Mouse (Mus musculus): Measurements from ENCODE around the gene Cdh13. TPM values are rescaled to one million over a fixed set of nuclear protein-coding genes. Genes with fewer than 3 reads are reported as not detected.
"Not testable (repeated sequence)": the region's sequence is repeated elsewhere in the genome, so short reads cannot be mapped to it uniquely, and the experiment has no call there.

Gene Cdh13
- polyA plus RNA-seq, 1 experiment from 2014 or later: 62.2 TPM

DNA sequence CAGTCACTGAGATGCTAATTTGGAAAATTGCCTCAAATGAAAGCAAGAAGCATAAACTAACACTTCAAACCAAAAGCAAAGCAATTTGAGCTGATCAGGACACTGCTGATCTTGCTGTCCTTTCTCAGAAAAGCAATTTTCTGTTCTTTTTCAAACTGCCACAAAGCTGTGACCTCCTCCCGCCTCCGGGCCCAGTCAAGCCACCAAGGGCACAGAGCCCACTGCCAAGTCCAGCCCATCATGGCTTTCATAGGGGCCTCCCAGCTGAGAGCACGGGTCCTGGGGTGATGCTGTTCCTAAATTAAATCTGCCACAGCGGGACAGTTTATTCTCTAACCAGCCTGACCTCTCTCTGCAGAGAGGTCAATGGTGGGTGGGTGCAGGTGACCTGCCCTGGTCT is 1056.0 kb downstream of the Cdh13 start:
- ATAC-seq: no peak
- in situ Hi-C loops (cut with MboI; ENCODE audit: low pct_unique_long_range_greater_than_20kb): no loop called here
- no peak for DNase-seq (ENCODE audit: low read depth, low spot score)
- POLR2A ChIA-PET: interaction anchor here (0.5 kb wide), 1 partner anchor 68 kb away, joined by 3 read pairs; no protein-coding TSS in a partner anchor
- TF ChIP-seq CTCF (IDR thresholded peaks at IDR 0.05): no peak
- H3K27me3 ChIP-seq: no peaks in the 10 kb centered on the region
- CTCF ChIA-PET: no interaction called here

DNA sequence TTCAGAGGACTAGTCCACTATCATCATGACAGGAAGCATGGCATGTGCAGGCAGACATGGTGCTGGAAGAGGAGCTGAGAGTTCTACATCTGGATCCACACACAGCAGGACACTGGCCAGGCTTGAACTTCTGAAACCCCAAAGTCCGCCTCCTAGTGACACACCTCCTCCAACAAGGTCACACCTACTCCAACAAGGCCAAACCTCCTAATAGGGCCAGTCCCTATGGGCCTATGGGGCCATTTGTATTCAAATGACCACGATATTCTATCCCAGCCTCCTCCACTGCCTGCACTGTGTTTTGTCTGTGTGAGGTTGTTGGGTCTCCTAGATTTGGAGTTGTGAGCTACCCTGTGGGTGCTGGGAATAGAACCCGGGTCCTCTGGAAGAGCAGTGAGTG is 1060.1 kb downstream of the Cdh13 start:
- no peak for DNase-seq (ENCODE audit: low read depth, low spot score)
- POLR2A ChIA-PET: no interaction called here
- in situ Hi-C loops (cut with MboI; ENCODE audit: low pct_unique_long_range_greater_than_20kb): no loop called here
- CTCF ChIA-PET: no interaction called here
- no peaks in the 10 kb centered on the region for H3K27me3 ChIP-seq
- TF ChIP-seq CTCF (IDR thresholded peaks at IDR 0.05): no peak
- ATAC-seq: no peak

DNA sequence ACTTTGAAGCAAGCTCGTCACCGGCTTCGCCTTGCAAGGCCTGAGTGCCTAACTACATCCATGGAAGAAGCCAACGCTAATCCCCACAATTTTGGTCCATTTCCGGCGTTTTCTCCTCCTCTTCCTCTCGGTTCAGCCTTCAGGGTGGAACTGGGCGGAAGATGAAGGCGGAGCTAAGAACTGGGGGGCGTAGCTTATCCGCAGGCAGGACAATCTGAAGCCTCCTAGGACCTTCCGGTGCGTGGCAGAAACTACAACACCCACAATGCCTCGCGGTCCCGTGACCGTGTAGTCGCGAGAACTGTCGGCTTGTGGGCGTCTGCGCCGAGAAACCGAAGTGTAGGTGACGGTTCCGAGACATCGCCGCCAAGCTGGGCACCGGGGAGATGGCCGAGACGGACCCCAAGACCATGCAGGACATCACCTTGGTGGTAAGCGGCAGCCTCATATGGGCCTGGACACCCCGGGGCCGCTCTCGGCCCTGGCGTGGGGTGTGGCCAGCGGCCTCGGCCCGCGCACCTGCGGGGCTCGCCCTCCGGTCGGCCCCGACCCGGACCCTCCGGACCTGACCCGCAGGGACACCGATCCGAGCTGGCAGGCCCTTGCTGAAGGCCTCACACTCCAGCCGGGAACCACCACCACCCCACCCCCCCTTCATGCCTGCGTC is 1060.8 kb downstream of the Cdh13 start, which contains the start of gene Hsbp1:
Hsbp1 (plus strand) TSS at position 299 of the 667 bp plus-strand sequence.
- no peaks in the 10 kb centered on the region for H3K27me3 ChIP-seq
- DNase-seq (ENCODE audit: low read depth, low spot score) (peak; percentile 88), ATAC-seq (peak; percentile 94)
- POLR2A ChIA-PET: no interaction called here
- in situ Hi-C loops (cut with MboI; ENCODE audit: low pct_unique_long_range_greater_than_20kb): no loop called here
- TF ChIP-seq CTCF (IDR thresholded peaks at IDR 0.05): no peak
- CTCF ChIA-PET: interaction anchor here (1.5 kb wide), 1 partner anchor 37 kb away, joined by 3 read pairs; no protein-coding TSS in a partner anchor

DNA sequence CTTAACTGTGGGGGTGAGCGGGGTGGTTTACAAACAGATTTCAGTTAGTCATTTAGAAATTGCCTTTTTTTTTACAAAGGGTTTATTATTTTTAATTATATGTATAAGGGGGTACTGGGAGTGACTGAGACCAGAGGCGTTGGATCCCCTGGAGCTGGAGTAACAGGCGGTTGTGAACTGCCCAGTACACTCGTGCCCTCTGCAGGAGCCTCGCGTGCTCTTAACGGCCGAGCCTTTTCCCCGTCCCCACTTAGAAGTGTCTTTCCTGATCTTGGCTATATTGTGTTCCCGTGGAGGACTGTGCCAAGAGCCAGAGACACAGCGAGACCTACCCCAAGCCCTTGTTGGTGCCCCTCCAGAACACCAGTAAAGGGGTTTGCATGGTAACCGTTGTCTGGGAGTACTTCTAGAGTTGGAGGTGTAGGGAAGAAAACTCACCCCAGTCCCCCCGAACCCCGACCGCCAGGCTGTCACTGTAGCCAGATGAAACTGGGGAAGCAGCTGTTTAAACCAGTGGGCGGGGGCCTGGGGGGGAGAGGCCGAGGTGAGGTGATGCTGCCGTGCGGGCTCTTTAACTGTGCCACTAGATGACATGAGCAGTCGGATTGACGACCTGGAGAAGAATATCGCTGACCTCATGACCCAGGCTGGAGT is 1061.6 kb downstream of the Cdh13 start:
- ChIA-PET POLR2A (no interaction called here), CTCF (interaction anchor here (1.0 to 1.5 kb wide), 2 partner anchors 12 to 36 kb away, joined by 3 to 5 read pairs; no protein-coding TSS in a partner anchor)
- in situ Hi-C loops (cut with MboI; ENCODE audit: low pct_unique_long_range_greater_than_20kb): no loop called here
- no peaks in the 10 kb centered on the region for H3K27me3 ChIP-seq
- no peak for TF ChIP-seq CTCF (IDR thresholded peaks at IDR 0.05)
- ATAC-seq (peak; percentile 25), DNase-seq (ENCODE audit: low read depth, low spot score) (no peak)

DNA sequence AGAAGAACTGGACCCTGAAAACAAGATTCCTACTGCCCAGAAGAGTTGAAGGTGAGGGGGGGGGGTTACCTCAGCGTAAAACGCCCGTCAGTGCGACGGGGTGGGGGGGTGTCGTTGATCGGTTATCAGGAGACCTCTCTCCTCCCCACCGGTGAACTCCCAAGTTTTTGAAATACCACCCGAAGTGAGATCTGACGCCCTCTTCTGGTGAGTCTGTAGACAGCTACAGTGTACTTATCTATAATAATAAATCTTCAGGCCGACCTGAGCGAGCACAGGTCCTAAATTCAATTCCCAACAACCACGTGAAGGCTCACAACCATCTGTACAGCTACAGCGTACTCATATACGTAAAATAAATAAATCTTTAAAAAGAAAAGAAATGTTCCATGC is 1062.1 kb downstream of the Cdh13 start:
- ATAC-seq (no peak), DNase-seq (ENCODE audit: low read depth, low spot score) (no peak)
- POLR2A ChIA-PET: no interaction called here
- CTCF ChIA-PET: interaction anchor here (0.7 to 1.5 kb wide), 3 partner anchors 12 to 35 kb away, joined by 3 to 5 read pairs (median 3); no protein-coding TSS in a partner anchor
- no peaks in the 10 kb centered on the region for H3K27me3 ChIP-seq
- no peak for TF ChIP-seq CTCF (IDR thresholded peaks at IDR 0.05)
- in situ Hi-C loops (cut with MboI; ENCODE audit: low pct_unique_long_range_greater_than_20kb): no loop called here

DNA sequence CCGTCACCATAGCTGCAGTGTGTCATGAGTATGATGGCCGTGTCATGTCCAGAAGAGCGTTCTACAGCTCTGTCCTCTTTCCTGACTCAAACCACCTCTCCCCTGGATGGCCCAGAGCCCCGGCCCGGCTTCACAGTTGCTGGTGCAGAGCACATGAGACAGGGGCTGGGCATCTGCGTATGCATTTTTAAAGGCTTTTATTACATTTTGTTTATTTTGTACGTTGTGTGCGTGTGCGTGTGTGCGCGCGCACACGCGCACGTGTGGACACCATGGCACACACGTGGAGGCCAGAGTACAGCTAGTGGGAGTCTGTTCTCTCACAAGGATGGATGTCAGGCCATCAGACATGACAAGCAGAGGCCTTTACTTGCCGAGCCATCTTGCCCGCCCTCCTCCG is 1068.1 kb downstream of the Cdh13 start:
- in situ Hi-C loops (cut with MboI; ENCODE audit: low pct_unique_long_range_greater_than_20kb): no loop called here
- ATAC-seq: no peak
- ChIA-PET POLR2A (no interaction called here), CTCF (interaction anchor here (1.1 to 1.5 kb wide), 2 partner anchors 10 to 33 kb away, joined by 3 to 4 read pairs; no protein-coding TSS in a partner anchor)
- DNase-seq (ENCODE audit: low read depth, low spot score): no peak
- no peak for TF ChIP-seq CTCF (IDR thresholded peaks at IDR 0.05)
- H3K27me3 ChIP-seq: no peaks in the 10 kb centered on the region

DNA sequence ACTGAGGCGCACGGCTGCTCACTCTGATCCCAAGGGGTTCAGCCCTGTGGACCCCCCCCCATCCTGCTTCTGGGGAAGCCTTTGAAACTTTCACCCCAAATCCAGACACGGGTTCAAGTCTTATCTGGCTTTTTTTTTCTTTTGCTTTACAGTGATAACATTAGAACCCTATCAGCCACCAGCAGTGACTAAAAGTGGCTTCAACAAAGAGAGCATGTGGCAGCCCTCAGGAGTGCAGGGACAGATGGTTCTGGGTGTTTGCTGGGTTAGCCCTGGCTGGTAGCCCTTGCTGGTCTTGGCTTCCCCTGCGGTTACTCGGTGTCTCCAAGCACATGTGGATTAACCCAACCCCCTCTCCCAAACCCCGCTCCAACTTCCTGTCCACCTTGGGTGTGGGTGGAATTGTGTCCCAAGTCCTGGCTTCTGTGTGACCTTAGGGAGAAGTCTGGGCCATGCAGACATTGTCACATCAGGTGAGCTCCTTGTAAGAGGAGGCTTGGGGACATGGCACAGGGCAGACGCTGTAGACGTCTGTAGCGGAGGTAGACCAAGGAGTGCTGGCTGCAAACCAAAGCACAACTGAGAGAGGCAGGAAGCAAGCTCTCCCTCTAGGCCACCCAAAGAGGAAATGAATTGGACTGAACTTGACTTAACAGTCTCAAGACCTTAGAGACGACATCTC is 1069.6 kb downstream of the Cdh13 start:
- H3K27me3 ChIP-seq: no peaks in the 10 kb centered on the region
- DNase-seq (ENCODE audit: low read depth, low spot score) (no peak), ATAC-seq (no peak)
- in situ Hi-C loops (cut with MboI; ENCODE audit: low pct_unique_long_range_greater_than_20kb): no loop called here
- ChIA-PET CTCF (interaction anchor here (0.9 kb wide), 2 partner anchors 11 to 12 kb away, joined by 3 read pairs; no protein-coding TSS in a partner anchor), POLR2A (no interaction called here)
- TF ChIP-seq CTCF (IDR thresholded peaks at IDR 0.05): no peak

DNA sequence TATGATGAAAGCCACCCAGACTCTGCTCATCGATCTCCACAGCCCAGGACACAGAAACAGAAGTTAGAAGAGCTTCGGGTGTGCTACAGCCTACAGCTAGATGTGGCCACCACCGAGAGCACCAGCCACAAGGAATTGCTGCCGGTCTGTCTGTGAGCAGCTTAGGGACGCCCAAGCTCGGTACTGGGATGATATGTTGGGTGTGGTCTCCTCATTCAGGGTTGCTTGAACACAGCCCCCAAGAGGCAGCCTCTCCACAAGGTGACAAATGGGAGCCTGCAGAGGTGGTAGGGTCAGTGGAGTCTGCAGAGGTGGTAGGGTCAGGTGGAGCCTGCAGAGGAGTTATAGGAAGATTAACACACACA is 1070.1 kb downstream of the Cdh13 start:
- DNase-seq (ENCODE audit: low read depth, low spot score): no peak
- CTCF ChIA-PET: interaction anchor here (0.9 kb wide), 2 partner anchors 10 to 12 kb away, joined by 3 read pairs; no protein-coding TSS in a partner anchor
- H3K27me3 ChIP-seq: no peaks in the 10 kb centered on the region
- no peak for ATAC-seq
- in situ Hi-C loops (cut with MboI; ENCODE audit: low pct_unique_long_range_greater_than_20kb): no loop called here
- TF ChIP-seq CTCF (IDR thresholded peaks at IDR 0.05): no peak
- POLR2A ChIA-PET: no interaction called here

DNA sequence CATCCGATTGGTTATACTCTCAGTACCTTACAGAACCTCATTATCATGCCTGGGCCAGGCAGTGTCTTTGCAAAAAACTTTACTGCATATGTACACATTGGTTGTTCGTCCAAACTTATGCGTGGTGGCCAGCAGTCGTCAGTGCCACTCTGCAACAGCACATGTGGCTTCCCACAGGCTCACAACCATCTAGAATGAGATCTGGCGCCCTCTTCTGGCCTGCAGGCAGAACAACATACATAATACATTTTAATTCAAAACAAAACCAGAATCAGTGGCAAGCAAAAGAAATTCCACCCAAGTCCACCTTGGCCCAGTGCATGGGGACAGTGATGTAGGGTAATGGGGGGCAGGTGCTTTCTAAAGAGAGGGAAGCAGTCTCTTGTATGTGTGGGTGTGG is 1073.1 kb downstream of the Cdh13 start:
- DNase-seq (ENCODE audit: low read depth, low spot score); POLR2A ChIA-PET: not testable (repeated sequence)

DNA sequence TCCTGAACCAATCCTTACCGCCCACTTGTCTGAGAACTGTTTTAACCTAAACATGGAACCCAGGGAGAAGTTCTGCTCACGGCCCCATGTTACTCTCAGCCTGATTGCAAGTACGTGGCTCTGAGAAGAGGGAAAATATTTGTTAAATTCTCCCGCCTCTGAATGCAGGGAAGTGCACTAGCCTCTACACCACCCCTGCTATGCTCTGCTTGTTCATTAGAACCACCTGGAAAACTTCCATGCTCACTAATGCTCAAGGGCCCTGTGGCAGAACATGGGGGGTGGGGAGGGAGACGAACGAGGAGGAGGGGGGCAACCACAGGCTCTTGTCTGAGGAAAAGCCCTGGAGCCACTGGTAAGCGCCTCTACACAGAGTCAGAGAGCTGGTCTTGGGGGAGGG is 1074.6 kb downstream of the Cdh13 start:
- DNase-seq (ENCODE audit: low read depth, low spot score) (no peak), ATAC-seq (no peak)
- peaks cover 13% of the 10 kb centered on the region for H3K27me3 ChIP-seq
- ChIA-PET CTCF (interaction anchor here (1.1 to 1.5 kb wide), 4 partner anchors 9 to 22 kb away, joined by 3 to 4 read pairs (median 4); no protein-coding TSS in a partner anchor), POLR2A (interaction anchor here (0.9 kb wide), 1 partner anchor 29 kb away, joined by 3 read pairs; no protein-coding TSS in a partner anchor)
- in situ Hi-C loops (cut with MboI; ENCODE audit: low pct_unique_long_range_greater_than_20kb): no loop called here
- no peak for TF ChIP-seq CTCF (IDR thresholded peaks at IDR 0.05)

More for the DNA sequence above, 1073.1 kb downstream of the Cdh13 start:
- in situ Hi-C loops (cut with MboI; ENCODE audit: low pct_unique_long_range_greater_than_20kb); ATAC-seq; H3K27me3 ChIP-seq: not testable (repeated sequence)
- CTCF ChIA-PET: interaction anchor here (0.9 to 1.3 kb wide), 2 partner anchors 11 to 24 kb away, joined by 4 to 5 read pairs; no protein-coding TSS in a partner anchor
